Mouse (Mus musculus) erythroid progenitor cell, adult 5-6 weeks (primary cell): ENCODE data around the gene 9530077C05Rik. TPM values are rescaled to one million over a fixed set of nuclear protein-coding genes. Genes with fewer than 3 reads are reported as not detected.

Source experiments
- total RNA-seq, 2 experiments: library from RNA; stranded (forward) in 1 of 2; stranded (reverse) in 1 of 2; fragments of 150-400 nt in 1 of 2; fragments of 186-747, 209-891 nt in 1 of 2; gene quantifications; 2 replicates each; pipeline versions ENCODE4 v1.2.3 to v1.2.4; 2015 to 2017; ENCODE audit warnings: low replicate concordance in 2 of 2

The 9530077C05Rik gene
- total RNA-seq, 2 experiments from 2014 or later: 6.7 to 31.4 TPM

Other genes starting within 250 kb of the 9530077C05Rik start
- gene Zfp872, start 223.4 kb upstream of the 9530077C05Rik start, total RNA-seq (2015; ENCODE audit: low replicate concordance): not detected in 2 replicates
- not detected in 2 replicates for gene Zfp872, start 223.4 kb upstream of the 9530077C05Rik start, total RNA-seq (2017; ENCODE audit: low replicate concordance)
- 12.3 and 15.5 TPM in 2 replicates for gene Zfp809, start 185.8 kb upstream of the 9530077C05Rik start, total RNA-seq (2015; ENCODE audit: low replicate concordance)
- 14.1 and 20.1 TPM in 2 replicates for gene Zfp809, start 185.8 kb upstream of the 9530077C05Rik start, total RNA-seq (2017; ENCODE audit: low replicate concordance)
- gene Zfp599, start 151.6 kb upstream of the 9530077C05Rik start, total RNA-seq (2015; ENCODE audit: low replicate concordance): 0.36 TPM in 1 of 2 replicates, not detected in the other
- 0.77 and 1.1 TPM in 2 replicates for gene Zfp599, start 151.6 kb upstream of the 9530077C05Rik start, total RNA-seq (2017; ENCODE audit: low replicate concordance)
- 2.1 and 4.3 TPM in 2 replicates for gene Zfp810, start 103.9 kb upstream of the 9530077C05Rik start, total RNA-seq (2015; ENCODE audit: low replicate concordance)
- 0.64 and 4.5 TPM in 2 replicates for gene Zfp810, start 103.9 kb upstream of the 9530077C05Rik start, total RNA-seq (2017; ENCODE audit: low replicate concordance)
- gene Anln, start 22.3 kb upstream of the 9530077C05Rik start, total RNA-seq (2015; ENCODE audit: low replicate concordance): 461 and 582 TPM in 2 replicates
- gene Anln, start 22.3 kb upstream of the 9530077C05Rik start, total RNA-seq (2017; ENCODE audit: low replicate concordance): 576 and 591 TPM in 2 replicates
- gene Gm17545, start 42.8 kb downstream of the 9530077C05Rik start, total RNA-seq (2015; ENCODE audit: low replicate concordance): not detected in 2 replicates
- not detected in 2 replicates for gene Gm17545, start 42.8 kb downstream of the 9530077C05Rik start, total RNA-seq (2017; ENCODE audit: low replicate concordance)
- 41.8 and 71.3 TPM in 2 replicates for gene Rp9, start 58.2 kb downstream of the 9530077C05Rik start, total RNA-seq (2015; ENCODE audit: low replicate concordance)
- gene Rp9, start 58.2 kb downstream of the 9530077C05Rik start, total RNA-seq (2017; ENCODE audit: low replicate concordance): 16.9 and 65.2 TPM in 2 replicates
- gene Bbs9, start 64.2 kb downstream of the 9530077C05Rik start, total RNA-seq (2015; ENCODE audit: low replicate concordance): 6.7 and 14.4 TPM in 2 replicates
- 7.2 and 9.8 TPM in 2 replicates for gene Bbs9, start 64.2 kb downstream of the 9530077C05Rik start, total RNA-seq (2017; ENCODE audit: low replicate concordance)